Mouse (Mus musculus) kidney, adult 2 months (tissue): ENCODE data around the gene Nav2. TPM values are rescaled to one million over a fixed set of nuclear protein-coding genes. Genes with fewer than 3 reads are reported as not detected.

ENCODE experiments used
- DNase-seq: peaks from one replicate; pipeline ENCODE4 v3.0.0; 2021
- H3K27ac ChIP-seq: fragments of 200-500 bp; 2 replicates; pipeline ENCODE4 v1.5.1; 2012; ENCODE audit warnings: low read depth, low read length, control low read depth, inconsistent platforms; ENCODE audit not compliant: insufficient read depth
- H3K27me3 ChIP-seq: fragments of 200-500 bp; replicated peaks from 2 replicates; pipeline ENCODE4 v1.6.1; 2012; ENCODE audit warnings: mild to moderate bottlenecking, moderate library complexity, low read length, inconsistent platforms; ENCODE audit not compliant: control insufficient read depth, insufficient read depth
- H3K36me3 ChIP-seq: fragments of 200-500 bp; 2 replicates; pipeline ENCODE4 v1.6.1; 2012; ENCODE audit warnings: mild to moderate bottlenecking, moderate library complexity, low read length, inconsistent platforms; ENCODE audit not compliant: control insufficient read depth, insufficient read depth
- H3K4me1 ChIP-seq: fragments of 200-500 bp; 2 replicates; pipeline ENCODE4 v1.6.1; 2011; ENCODE audit warnings: low read length; ENCODE audit not compliant: control insufficient read depth, insufficient read depth
- H3K4me3 ChIP-seq: fragments of 200-500 bp; 2 replicates; pipeline ENCODE4 v1.5.1; 2011; ENCODE audit warnings: mild to moderate bottlenecking, low read depth, low read length, control low read depth; ENCODE audit not compliant: insufficient read depth
- CTCF ChIP-seq: fragments of 200-500 bp; conservative IDR thresholded peaks from 2 replicates; pipeline ENCODE4 v1.5.1; 2011; ENCODE audit warnings: low read depth, mild to moderate bottlenecking, control low read depth, low read length, moderate library complexity, mixed read lengths; ENCODE audit not compliant: insufficient read depth, insufficient read length
- POLR2A ChIP-seq: fragments of 200-500 bp; IDR thresholded peaks from one replicate; pipeline ENCODE4 v1.6.1; 2011; ENCODE audit warnings: low read depth, low read length, control low read depth
- WGBS: fragments of 180-500 bp; shearing (Covaris S2); methylation state at CpG from one replicate; pipeline ENCODE4 v1.1.7; 2018; 5-methylcytosine and 5-hydroxymethylcytosine counted together
- polyA plus RNA-seq: library from polyadenylated mRNA; depleted of rRNA; stranded (reverse); fragments of >200 nt; gene quantifications from 2 replicates; pipeline ENCODE4 v1.2.3, GENCODE M21; 2012

Nav2 gene
- polyA plus RNA-seq, 1 experiment, result 18.3 TPM

DNA sequence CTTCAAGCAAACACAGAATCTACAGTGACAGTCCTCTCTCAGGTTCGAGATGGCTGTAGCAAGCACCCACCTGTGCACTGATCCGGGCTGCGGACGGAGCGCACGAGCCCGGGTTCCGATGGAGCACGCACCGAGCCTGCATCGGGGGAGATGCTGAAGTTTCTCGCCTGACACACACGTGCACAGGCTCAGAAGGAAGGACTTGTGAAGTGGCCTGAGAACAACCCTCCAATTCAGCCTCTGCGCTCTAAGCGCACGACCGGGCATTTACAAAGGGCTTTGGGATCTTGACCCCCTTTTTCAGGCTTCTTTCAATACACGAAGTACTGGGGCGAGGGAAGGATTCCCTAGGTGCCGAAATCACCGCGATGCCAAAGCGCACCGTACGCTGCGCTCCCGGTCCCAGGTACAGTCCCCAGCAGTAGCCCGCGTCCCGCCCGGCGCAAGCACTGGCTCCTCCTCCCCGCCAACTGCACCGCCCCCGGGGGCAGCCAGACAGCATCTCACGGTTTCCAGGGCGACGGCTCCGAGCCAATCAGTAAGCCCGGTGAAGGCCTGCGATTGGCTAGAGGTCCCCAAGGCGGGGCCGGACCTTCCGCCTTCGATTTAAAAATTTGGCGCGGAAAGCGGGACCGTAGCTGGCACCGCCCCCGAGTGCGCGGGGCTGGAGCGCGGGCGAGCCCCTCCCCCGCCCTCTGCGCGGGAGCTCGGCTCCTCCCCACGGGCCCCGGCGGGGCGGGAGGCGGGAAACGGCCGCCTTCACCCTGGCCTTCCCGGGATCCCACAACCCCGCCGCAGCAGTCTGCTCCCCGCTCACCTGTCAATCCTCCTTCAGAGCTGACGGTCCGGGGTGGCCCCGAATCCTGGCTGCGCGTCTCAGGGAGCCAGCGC lies 27.7 kb upstream of the Nav2 start:
- no peak overlapping the region for H3K27ac ChIP-seq
- H3K4me3 ChIP-seq, result peak overlapping the region; percentile 52
- no peak for TF ChIP-seq CTCF
- no peak for TF ChIP-seq POLR2A
- H3K36me3 ChIP-seq, result no peaks in the 10 kb centered on the region
- 1% methylated on average over 77 of the region's 77 CpGs for WGBS
- no peaks in the 10 kb centered on the region for H3K27me3 ChIP-seq
- peak; percentile 99 for DNase-seq
- peaks cover 3% of the 10 kb centered on the region; the same call in 1 of the 2 replicates for H3K4me1 ChIP-seq

DNA sequence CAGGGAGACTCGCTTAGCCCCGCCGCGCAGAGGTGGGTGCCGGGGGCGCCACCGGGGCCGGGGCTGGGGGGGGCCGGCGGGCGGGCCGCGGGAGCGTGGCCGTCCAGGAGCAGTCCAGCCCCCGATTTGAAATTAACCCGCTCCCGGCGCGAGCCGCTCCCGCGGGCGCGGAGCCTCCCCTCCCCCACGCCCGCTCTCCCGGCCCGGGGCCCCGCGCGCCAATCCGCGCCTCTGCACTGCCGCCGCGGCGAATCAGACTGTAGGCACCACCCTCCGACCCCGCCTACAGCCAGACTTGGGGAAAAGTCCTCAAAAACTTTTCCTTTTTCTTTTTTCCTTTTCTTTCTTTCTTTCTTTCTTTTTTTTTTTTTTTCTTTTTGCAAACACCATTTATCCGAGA lies 27.0 kb upstream of the Nav2 start, which contains the start of gene E2f8:
E2f8 (minus strand) TSS at position 111 of the 400 bp plus-strand sequence.
- H3K27ac ChIP-seq, result no peak within 1 kb of the TSS
- under 1% methylated on average over 41 of the region's 41 CpGs for WGBS

DNA sequence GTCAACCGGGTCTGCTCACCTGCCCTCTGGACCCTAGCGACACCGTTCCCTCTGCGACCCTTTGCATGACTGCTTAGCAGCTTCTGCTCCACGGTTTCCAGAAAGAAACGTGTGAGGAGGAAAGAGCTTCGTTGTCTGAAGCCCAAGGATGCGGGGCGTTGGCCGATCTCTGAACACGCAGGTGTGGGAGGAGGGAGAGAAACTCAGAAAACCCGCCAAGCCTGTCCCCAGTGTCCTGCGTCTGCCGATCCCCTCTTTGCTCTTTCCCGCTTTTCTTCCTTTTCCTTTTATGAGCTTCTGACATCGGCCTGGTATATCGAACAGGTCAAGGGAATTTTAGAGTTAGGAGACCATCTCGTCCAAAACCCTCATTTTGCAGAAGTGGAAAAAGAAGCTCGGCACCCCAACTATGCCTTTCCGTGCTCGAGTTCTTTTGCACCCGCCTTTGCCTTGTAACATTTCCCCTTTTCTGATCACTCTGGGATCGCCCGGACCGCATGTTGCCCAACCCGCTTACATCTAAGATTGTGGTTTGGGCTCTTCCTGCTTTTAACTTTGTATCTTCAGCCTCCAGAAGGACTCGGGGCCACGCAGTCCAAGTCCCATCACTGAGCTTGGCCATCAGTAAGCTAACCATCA lies 26.4 kb upstream of the Nav2 start:
- WGBS, result 5% methylated on average over 28 of the region's 28 CpGs
- peak; percentile 14 for DNase-seq
- H3K27ac ChIP-seq, result no peak overlapping the region

More for the DNA sequence above, 27.0 kb upstream of the Nav2 start, which contains the start of gene E2f8:
- TF ChIP-seq POLR2A, result no peak
- TF ChIP-seq CTCF, result no peak
- Histone ChIP-seq H3K36me3 (no peaks in the 10 kb centered on the region), H3K4me1 (peaks cover 3% of the 10 kb centered on the region; the same call in 1 of the 2 replicates), H3K27me3 (no peaks in the 10 kb centered on the region), H3K4me3 (peak within 1 kb of the TSS; percentile 52)
- DNase-seq, result peak; percentile 82

DNA sequence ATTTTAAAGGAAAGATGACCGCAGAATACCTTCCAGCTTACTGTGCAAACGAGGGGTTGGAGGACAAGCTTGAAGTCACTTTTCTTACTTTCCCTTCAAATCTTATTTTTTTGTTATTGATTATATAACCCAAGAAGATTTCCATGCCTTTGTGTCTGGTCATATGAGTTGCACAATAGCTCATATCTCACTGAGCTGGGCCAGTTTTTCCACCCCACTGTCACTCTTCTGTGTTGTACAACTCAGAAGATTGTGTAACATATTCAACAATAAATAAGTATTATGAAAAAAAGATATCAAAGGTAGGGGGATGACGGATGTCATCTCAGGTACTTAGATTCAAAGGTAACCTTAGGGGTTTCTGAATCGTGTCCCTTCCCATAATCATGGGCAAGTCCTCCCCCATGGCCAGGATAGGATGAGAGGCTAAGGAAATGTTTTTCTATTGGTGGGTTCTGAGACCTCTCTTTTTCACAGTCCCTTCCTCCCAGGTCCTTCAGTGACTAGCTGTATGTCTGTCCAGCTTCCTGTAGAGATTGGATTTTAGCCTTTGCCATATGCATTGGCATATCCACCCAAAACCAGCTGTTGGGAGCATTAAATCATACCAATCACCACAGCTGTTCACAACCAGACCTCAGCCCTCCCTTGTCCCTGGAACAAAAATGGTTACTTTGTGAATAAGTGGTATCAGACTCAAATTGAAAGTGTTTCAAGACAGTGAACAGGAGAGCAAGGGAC lies 24.8 kb upstream of the Nav2 start:
- Histone ChIP-seq H3K27ac (no peak overlapping the region), H3K27me3 (no peaks in the 10 kb centered on the region), H3K36me3 (no peaks in the 10 kb centered on the region), H3K4me1 (peaks cover 3% of the 10 kb centered on the region; the same call in 1 of the 2 replicates), H3K4me3 (no peak overlapping the region)
- TF ChIP-seq CTCF, result no peak
- TF ChIP-seq POLR2A, result no peak
- no peak for DNase-seq
- 85% methylated on average over 4 of the region's 4 CpGs for WGBS

More for the DNA sequence above, 26.4 kb upstream of the Nav2 start:
- Histone ChIP-seq H3K4me1 (peaks cover 3% of the 10 kb centered on the region; the same call in 1 of the 2 replicates), H3K4me3 (peak overlapping the region; percentile 48; the same call in 1 of the 2 replicates), H3K36me3 (no peaks in the 10 kb centered on the region), H3K27me3 (no peaks in the 10 kb centered on the region)
- no peak for TF ChIP-seq CTCF
- TF ChIP-seq POLR2A, result no peak

DNA sequence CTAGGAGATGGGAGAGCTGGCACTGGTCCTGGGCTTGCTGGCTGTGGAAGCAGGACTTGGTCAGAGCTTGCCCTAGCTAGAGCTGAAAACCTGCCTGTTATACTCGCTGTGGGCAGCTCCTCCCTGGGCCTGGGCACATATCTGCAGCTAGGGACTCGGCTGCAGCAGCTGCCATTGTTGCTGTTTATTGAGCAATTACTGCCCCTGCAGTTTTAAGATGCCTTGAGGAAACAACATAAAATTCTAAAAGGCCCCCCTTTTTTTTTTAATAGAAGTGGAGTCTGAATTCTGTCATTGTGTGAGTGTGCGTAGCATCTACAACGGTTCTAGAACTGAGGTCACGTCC lies 24.3 kb upstream of the Nav2 start:
- Histone ChIP-seq H3K27me3 (no peaks in the 10 kb centered on the region), H3K36me3 (no peaks in the 10 kb centered on the region), H3K4me3 (no peak overlapping the region), H3K4me1 (peaks cover 3% of the 10 kb centered on the region; the same call in 1 of the 2 replicates), H3K27ac (no peak overlapping the region)
- WGBS, result 77% methylated on average over 5 of the region's 5 CpGs
- no peak for DNase-seq
- TF ChIP-seq POLR2A (no peak), CTCF (no peak)

DNA sequence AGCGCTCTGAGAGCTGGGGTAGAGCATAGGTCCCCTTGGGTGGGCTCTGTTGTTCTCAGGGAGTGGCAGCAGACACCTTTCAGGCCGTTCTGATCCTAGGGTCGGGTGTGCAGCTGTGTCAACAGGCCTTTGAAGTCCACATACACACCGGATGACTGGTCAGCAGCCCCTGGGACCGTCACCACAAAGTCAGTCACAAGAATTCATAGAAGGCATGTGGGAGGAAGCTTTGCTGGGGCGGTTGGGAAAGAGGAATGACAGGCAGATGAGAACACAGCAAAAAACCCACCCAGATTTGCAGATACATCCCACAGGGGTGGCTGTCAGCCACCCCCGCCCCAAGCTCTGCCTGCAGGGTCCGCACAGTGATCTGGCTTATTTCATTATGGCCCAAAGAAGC lies 20.5 kb upstream of the Nav2 start:
- Histone ChIP-seq H3K27me3 (no peaks in the 10 kb centered on the region), H3K4me3 (no peak overlapping the region), H3K36me3 (no peaks in the 10 kb centered on the region), H3K27ac (no peak overlapping the region), H3K4me1 (no peaks in the 10 kb centered on the region)
- DNase-seq, result no peak
- 45% methylated on average over 8 of the region's 8 CpGs for WGBS
- no peak for TF ChIP-seq POLR2A
- no peak for TF ChIP-seq CTCF
